Mouse (Mus musculus) thymus, postnatal 36 days (tissue): ENCODE results near the gene Rap2a.

ENCODE experiments used
- DNase-seq, 2 experiments: peaks; one replicate each; pipeline ENCODE4 v3.0.0; 2022; ENCODE audit warnings: mixed read lengths in 2 of 2

Gene Rap2a

GRCm38 (mm10) chr14:120500021-120500560 is 21.8 kb downstream of the Rap2a start:
- DNase-seq, result no peak

DNA sequence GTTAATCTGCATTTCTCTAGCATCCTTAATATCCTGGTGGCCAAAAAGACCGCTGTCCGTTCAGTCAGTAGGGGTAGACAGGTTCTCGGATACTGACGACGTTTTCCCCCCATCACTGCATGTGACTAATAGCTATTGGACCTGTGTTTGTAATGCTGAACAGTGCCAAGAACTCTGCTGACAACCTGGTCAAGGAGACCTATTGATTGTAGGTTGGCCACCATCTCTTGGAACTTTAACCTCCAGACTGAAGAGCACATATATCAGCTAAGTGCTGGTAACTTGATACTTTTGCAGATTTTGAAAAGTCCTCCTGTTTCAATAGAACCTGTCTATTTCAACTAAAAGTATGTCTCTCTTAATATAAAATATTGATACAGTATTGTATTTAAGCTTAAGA is 22.5 kb downstream of the Rap2a start:
- DNase-seq, result no peak

DNA sequence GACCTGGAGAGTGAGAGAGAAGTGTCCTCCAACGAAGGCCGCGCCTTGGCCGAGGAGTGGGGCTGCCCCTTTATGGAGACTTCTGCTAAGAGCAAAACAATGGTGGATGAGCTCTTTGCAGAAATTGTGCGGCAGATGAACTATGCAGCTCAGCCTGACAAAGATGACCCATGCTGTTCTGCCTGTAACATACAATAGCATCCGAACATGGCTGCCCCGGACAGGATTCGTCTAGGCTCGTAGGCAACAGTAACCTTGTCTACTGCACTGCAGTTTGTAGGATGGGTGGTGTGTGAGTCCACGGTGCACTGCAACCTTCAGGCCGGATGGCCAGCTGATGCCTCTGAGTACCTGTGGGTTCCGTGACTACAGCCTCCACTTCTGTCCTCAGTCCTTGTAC is 25.4 kb downstream of the Rap2a start:
- no peak for DNase-seq

GRCm38 (mm10) chr14:120504423-120504822 is 26.2 kb downstream of the Rap2a start:
- DNase-seq, result no peak

DNA sequence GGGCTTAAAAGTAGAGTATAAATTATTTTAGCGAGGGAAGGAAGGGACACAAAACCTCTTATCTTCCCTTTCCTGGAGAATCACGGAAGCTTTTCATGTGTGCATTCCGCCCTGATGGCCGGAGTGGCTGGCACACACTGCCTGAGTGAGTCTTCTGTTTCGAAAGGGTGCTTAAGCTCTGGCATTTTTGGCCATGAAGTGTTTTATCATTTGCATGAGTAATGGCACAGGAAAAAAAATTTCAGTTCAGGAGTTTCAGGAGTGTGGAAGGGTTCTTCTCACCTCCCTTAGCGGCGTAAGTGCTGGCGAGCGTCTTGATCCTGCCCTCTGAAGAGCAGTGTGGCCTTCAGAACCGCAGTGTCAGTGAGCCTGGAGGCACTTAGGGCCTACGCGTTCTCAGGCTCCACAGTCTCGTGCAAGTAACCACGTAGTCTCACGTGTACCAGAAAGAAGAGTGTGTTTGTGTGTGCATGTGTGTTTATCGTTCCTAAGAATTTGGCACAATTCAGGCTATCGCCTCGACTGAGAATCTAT is 26.8 kb downstream of the Rap2a start:
- DNase-seq, result no peak

DNA sequence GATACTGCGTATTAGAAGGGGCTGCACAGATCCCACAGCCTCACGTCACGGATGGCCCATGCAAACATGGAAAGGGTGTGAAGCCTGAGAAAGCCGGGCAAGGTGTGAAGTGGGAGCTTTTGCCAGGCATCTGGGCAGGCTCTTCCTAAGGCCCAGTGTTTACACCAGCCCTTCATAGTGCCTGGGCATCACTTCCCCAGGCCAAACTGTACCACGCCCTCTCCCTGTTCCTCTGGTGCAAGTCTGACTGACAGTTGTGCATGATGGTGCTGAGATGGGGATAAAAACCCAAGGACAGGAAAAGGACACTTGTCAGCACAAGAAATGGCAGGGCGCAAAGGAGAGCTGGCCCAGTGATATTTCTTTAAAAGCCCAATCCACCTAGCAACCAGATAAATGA is 27.7 kb downstream of the Rap2a start:
- no peak for DNase-seq

DNA sequence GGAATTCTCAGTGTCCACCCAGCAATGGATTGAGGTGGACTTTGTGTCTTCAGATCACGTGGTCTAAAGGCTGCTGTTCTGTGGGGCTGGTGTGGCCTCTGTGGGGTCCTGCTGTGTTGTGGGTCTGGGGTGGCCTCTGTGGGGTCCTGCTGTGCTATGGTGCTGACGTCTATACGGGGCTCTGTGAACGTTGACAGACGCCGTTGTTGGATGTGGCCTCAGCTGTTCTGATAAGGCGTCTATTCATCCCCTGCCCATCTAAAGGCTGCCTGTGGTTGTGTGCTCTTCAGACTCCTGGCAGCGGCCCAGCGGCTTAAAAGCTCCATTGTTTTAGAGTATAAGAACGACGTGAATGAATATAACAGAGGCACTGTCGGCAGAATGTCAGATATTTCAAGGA is 29.3 kb downstream of the Rap2a start:
- DNase-seq, result no peak

DNA sequence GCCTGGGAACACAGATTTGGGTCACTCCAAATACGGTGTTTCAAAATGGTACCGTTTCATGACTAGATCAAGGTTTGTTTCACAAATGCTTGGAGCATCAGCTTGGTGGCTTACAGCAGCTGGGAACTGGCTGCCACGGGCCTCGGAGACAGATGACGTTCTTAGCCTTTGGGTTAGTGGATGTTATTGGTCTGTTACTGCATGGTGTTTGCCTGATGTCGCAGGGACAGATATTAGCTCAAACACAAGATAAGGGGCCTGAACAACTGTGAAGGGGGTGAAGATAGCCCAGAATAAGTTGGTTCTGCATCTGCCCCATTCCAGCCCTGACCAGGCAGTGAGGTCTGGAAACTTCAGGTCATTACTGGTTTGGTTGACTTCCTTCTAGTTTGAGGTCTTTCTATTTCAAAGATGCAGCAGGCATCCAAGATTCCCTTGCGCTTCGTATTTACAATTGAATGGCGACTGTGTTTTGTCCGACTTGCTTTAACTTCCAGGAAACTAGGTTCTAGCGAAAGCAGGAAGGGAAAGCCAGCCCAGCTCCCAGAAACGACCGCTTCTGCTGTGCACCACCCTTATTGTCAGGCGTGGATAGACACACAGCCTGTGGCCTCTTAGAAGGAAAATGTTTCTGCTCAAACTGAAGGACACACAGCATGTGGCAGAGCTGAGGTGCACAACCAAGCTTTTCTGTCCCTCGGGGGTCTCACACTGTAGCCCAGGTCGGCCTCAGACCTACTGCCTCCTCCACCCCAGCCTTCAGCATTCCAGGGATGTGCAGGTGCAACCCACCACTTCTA is 30.5 kb downstream of the Rap2a start:
- DNase-seq, result no peak

DNA sequence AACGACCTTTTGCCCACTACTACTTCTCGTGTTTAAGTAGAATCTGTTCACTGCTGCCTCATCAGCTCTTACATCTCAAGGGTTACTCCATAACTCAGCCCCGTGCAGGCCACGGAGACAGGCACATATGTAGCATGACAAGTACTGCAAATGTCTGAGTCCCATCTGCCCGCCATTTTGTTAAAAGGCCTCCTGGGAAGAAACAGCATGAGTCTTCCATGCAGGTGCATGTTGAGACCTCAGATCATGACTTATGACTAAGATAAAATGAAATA is 31.1 kb downstream of the Rap2a start:
- no peak for DNase-seq

GRCm38 (mm10) chr14:120511821-120512220 is 33.6 kb downstream of the Rap2a start:
- DNase-seq, result no peak

DNA sequence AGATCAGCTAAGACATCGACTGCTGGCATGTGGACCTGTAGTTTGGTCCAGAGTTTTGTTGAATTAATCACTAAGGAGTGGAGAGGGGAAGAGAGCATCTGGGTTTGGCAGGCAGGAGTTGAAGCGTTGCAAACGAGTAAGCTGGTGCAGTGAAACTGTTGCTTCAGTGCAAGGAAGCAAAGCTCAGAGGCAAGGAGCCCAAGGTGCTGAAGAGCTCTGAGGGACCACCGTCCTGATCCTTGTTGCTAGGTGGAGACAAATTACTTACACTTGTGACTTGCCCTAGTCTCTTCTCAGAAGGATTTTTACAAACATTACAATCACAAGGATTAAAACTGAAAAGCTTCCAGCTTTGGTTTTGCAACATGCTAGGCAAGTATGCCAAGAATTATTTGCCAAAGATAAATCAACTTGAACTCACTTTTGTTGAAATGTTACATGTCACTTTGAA is 36.6 kb downstream of the Rap2a start:
- no peak for DNase-seq

- no peak for DNase-seq
Observed at GRCm38 (mm10) chr14:120515376-120515775, 37.1 kb downstream of the Rap2a start.

DNA sequence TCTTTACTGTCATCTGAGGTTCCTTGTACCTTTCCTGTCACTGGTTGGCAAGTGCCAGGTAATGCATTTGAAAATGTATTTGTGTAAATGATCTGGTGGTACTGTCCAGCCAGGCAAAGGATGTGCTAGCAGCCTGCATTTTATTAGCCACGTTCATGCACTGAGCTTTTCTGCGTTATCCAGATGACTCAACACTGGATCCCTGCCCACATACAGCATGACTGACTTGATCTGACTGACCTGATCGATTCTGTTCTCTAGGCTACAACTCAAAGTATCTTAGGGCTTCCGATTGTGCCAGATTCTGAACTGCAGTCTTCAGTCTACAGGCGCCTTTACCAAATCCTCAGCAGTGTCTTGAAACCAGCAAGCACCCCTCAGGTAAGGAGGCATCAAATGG is 40.5 kb downstream of the Rap2a start:
- DNase-seq, result no peak

DNA sequence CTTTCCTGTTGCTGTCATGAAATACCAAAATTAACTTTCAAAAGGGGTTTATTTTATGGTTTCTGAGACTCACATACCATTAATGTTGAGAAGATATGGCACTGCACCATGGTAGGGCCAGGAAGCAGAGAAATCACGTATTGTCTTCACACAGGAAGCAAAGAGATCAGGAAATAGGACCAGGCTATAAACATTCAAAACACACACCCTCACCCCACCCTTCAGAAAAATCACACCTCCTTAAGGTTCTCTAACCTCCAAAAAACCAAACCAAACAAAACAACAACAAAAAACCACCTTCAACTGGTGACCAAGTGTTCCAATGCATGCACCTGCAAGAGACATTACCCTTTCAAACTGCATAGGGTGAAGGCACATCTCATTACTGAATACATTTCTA is 41.7 kb downstream of the Rap2a start:
- no peak for DNase-seq

GRCm38 (mm10) chr14:120520843-120521242 is 42.6 kb downstream of the Rap2a start:
- no peak for DNase-seq

DNA sequence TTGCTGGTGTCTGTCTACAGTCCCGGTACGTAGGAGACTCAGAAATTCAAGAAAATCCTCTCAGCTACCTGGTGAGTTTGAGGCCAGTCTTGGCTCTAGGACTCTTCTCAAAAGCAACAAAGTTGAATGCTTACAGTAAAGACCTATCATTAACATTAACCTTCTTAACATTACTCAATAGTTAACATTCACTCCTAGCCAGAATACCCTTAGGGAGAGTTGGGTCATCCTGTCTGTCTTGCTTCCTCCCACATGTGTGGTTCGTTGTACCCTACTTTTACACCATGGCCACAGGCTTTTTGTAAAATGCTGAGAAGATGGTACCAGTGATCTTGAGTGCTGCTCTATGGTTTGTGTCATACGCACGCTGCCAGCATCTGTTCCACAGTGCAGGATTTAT is 45.1 kb downstream of the Rap2a start:
- no peak for DNase-seq

- no peak for DNase-seq
Observed at GRCm38 (mm10) chr14:120525644-120526043, 47.4 kb downstream of the Rap2a start.

DNA sequence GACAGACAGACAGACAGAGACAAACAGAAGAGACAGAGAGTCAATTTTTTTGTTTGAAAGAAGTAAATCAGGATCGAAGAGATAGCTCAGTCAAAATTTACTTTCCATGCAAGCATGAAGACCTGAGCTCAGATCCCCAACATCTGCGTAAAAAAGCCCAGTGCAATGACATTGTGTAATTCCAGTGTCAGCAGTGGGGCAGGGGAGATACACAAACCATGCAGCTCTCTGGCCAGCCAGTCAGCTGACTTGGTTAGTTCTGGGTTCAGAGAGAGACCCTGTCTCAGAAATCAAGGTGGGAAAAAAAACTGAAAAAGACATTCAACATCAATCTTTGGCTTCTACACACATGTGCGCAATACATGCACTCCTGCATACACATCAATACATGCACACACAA is 55.1 kb downstream of the Rap2a start:
- DNase-seq, result no peak

DNA sequence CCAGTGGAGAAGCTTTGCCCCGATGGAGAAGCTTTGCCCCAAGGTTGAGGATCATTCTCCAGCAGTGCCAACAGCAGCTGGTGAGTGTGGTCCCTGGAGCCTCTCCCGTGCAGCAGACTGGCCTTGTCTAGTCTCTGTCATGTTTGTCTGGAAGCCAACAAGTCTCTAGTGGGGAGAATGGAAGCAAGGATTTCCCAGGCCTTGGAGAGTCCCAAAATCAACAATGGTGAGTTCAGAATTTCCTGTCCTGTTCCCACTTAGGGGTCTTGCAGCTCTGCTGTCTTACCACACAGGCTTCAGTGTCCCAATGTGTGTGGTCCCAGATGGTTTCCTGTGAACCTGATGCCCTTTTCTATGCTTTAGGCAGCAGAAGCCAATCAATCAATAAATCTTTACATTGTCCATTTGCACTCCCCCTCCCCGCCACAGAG is 56.6 kb downstream of the Rap2a start:
- DNase-seq, result no peak

DNA sequence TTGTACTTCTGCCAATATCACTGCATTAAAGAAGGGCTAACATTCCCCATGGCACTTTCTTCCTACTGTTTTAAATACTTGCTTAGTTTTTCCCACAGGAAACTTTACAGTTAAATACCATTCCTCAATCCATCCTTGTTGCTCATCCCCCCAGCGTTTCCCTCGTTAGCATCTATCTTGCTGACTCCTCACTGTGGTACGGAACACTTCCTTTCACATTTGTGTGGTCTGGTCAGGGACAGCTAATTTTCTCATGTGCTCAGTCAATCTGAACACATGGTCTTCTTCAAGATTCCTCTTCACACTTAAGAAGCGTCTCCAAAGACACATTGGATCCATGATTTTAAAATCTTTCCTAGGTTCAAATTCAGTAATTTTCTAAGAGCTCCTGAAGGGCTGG is 57.2 kb downstream of the Rap2a start:
- DNase-seq, result no peak

GRCm38 (mm10) chr14:120535924-120536323 is 57.7 kb downstream of the Rap2a start:
- no peak for DNase-seq

- DNase-seq, result no peak
Observed at GRCm38 (mm10) chr14:120539128-120539527, 60.9 kb downstream of the Rap2a start.

DNA sequence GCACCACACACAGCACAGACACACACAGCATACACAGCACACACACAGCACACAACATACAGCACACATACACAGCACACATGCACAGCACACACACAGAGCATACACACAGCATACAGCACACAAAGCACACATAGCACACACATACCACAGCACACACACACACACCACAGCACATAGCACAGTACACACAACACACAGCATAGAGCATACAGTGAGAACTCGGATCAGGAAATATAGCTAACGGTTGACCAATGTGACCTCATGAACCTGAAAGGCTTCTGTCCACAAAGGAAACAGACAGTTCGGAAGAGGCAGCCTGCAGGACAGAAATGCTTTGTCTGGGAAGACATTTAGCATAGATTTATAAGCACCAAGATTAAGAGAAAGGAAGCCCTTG is 61.4 kb downstream of the Rap2a start:
- no peak for DNase-seq

- DNase-seq, result no peak
Observed at GRCm38 (mm10) chr14:120542445-120542844, 64.2 kb downstream of the Rap2a start.

- DNase-seq, result no peak
Observed at GRCm38 (mm10) chr14:120542976-120543375, 64.7 kb downstream of the Rap2a start.
